In the genomic region with DNA sequence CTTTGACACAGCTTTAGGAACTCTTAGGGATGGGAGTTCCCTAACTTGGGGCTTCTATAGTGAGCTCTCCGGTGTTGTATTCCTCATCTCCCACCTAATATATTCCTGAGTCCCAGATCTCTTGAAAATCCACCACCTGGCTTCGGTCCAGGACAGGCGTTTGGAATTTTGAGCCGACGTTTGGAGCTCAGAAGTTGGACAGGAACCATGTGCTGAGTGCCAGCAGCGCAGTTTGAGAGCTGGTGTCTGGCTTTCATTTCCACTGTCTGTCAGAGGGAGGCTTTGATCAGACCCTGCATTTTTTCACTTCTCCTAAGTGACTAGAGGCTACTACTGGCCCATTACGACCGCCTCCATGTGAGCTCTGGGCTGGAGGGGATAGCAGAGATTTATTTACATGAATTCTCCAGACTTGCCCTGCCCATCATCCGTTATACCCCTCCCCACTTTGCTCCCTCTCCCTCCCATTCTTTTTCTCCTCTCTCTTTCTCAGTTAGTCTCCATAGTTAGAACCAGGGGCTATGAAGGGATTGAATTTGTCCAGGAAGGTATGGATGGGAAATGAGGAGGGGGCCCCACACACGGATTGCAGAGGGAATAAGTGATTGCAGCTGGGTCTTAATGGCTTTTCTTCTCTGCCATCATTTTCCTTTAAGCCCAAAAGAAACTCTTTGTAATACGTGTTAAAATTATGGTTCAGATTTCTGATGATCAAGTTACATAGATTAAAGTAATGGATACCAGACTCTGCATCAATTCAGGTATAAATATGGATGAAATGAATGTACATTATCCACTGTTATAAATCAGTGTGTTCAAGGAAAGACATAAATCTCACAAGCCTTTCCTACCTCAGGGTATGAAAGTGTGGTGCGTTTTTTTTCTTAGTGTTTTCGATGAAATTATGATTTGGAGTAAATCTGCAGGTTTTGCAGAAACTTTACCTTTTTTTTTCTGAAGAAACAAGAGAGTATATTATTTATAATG, we compare ENCODE assay signal across 8 mouse cellular contexts.
DNase-seq lines count a peak whose midpoint lies in the region; ATAC-seq lines count a peak whose summit lies in the region.

No protein-coding gene starts in this region.

- no peaks in the 10 kb centered on the region for H3K36me3 ChIP-seq in forebrain, embryonic 13.5 days (ENCODE audit: poor library complexity, severe bottlenecking)
- H3K36me3 ChIP-seq in midbrain, embryonic 10.5 days: no peaks in the 10 kb centered on the region

- H3K4me1 ChIP-seq in forebrain, embryonic 13.5 days: peaks cover 4% of the 10 kb centered on the region
- H3K4me1 ChIP-seq in midbrain, embryonic 10.5 days: peaks cover 13% of the 10 kb centered on the region; the same call in 1 of the 2 replicates

- H3K9ac ChIP-seq in forebrain, embryonic 13.5 days: no peak overlapping the region

- peak; percentile 94 for ATAC-seq in forebrain, embryonic 13.5 days

- peak; percentile 54 for DNase-seq in 3T3-L1 (ENCODE audit: low read depth, low spot score)
- DNase-seq in cerebellum, adult 11-12 months: peak; percentile 7
- DNase-seq in heart, postnatal 10 days: peak; percentile 59 to 74
- peak; percentile 11 for DNase-seq in left cerebral cortex, adult 11 months (ENCODE audit: low spot score)
- DNase-seq in midbrain, embryonic 10.5 days (ENCODE audit: low spot score): peak; percentile 18
- DNase-seq in retina, embryonic 14.5 days (ENCODE audit: low spot score): no peak
- no peak for DNase-seq in c-Kit-positive CD71-positive TER-119-positive erythroid progenitor cells, embryonic 14.5 days (ENCODE audit: low spot score)

- no peak overlapping the region for H3K4me3 ChIP-seq in forebrain, embryonic 13.5 days
- no peak overlapping the region for H3K4me3 ChIP-seq in midbrain, embryonic 10.5 days

- no peak overlapping the region for H3K4me2 ChIP-seq in forebrain, embryonic 13.5 days

- intact Hi-C loops in heart, postnatal 10 days (cut with DNase I): no loop called here

- no peaks in the 10 kb centered on the region for H3K27me3 ChIP-seq in forebrain, embryonic 13.5 days
- H3K27me3 ChIP-seq in midbrain, embryonic 10.5 days (ENCODE audit: low read depth, poor library complexity, severe bottlenecking): no peaks in the 10 kb centered on the region

- H3K9me3 ChIP-seq in forebrain, embryonic 13.5 days (replicated peaks): no peaks in the 10 kb centered on the region
- H3K9me3 ChIP-seq in midbrain, embryonic 10.5 days (replicated peaks): no peaks in the 10 kb centered on the region

- H3K27ac ChIP-seq in forebrain, embryonic 13.5 days: 0 out of 2 replicates have a peak overlapping the region, but pooled peaks have one; percentile 37
- peak overlapping the region; percentile 13; the same call in 1 of the 2 replicates for H3K27ac ChIP-seq in midbrain, embryonic 10.5 days (replicated peaks)

- 50% methylated on average over 13 of the region's 13 CpGs for WGBS in forebrain, embryonic 13.5 days
- WGBS in midbrain, embryonic 10.5 days: 72% methylated on average over 13 of the region's 13 CpGs

Comparison
In these comparisons a context has a peak if more than half of its experiments do, and no peak if none do; other contexts are left out.
1. DNase-seq: peak in 3T3-L1 (single experiment), cerebellum, adult 11-12 months (single experiment), heart, postnatal 10 days (2 of 2), left cerebral cortex, adult 11 months (single experiment) and midbrain, embryonic 10.5 days (single experiment); none in retina, embryonic 14.5 days (single experiment) and c-Kit-positive CD71-positive TER-119-positive erythroid progenitor cells, embryonic 14.5 days (single experiment).